Mouse (Mus musculus) ES-Bruce4 (cell line): ENCODE data around the gene Gstm5.

Source experiments
- CTCF ChIP-seq: IDR thresholded peaks from one replicate; pipeline ENCODE4 v1.8.1; 2011; ENCODE audit warnings: low read depth, low read length
- POLR2A ChIP-seq: IDR thresholded peaks from one replicate; pipeline ENCODE4 v1.8.1; 2011; ENCODE audit warnings: low read length; ENCODE audit not compliant: insufficient read depth

GRCm38 (mm10) chr3:107852786-107853185, 42.8 kb upstream of the Gstm5 start:
- TF ChIP-seq POLR2A (no peak), CTCF (no peak)
